Mouse (Mus musculus) macrophage (primary cell): Measurements from ENCODE around the gene Adgb. TPM values are rescaled to one million over a fixed set of nuclear protein-coding genes. Genes with fewer than 3 reads are reported as not detected.

ENCODE experiments used
- H3K27ac ChIP-seq: fragments of 350-480 bp; formaldehyde crosslinking; 2 replicates; pipeline ENCODE4 v1.9.0; 2021
- H3K36me3 ChIP-seq: fragments of 350-480 bp; formaldehyde crosslinking; 2 replicates; pipeline ENCODE4 v1.9.0; 2021; ENCODE audit errors: inconsistent target
- H3K4me3 ChIP-seq: fragments of 350-480 bp; formaldehyde crosslinking; 2 replicates; pipeline ENCODE4 v1.9.0; 2021; ENCODE audit errors: inconsistent target
- H3K79me2 ChIP-seq: fragments of 350-480 bp; formaldehyde crosslinking; 2 replicates; pipeline ENCODE4 v1.9.0; 2021; ENCODE audit errors: inconsistent target
- WGBS: methylation state at CpG from one replicate; pipeline ENCODE4 v1.1.7; 2026; ENCODE audit warnings: inconsistent platforms; ENCODE audit not compliant: missing documents; 5-methylcytosine and 5-hydroxymethylcytosine counted together
- polyA plus RNA-seq: library from polyadenylated mRNA; stranded (reverse); fragments of 250-400 nt; gene quantifications from 3 replicates; pipeline ENCODE4 v1.2.4, GENCODE M21; 2018; ENCODE audit warnings: inconsistent platforms

Adgb gene
- polyA plus RNA-seq, 1 experiment from 2014 or later = 0.26 TPM

GRCm38 (mm10) chr10:10315631-10316030 is 156.5 kb downstream of the Adgb start:
- Histone ChIP-seq H3K79me2 (no peaks in the 10 kb centered on the region), H3K4me3 (no peak overlapping the region), H3K36me3 (no peaks in the 10 kb centered on the region), H3K27ac (no peak overlapping the region)
- WGBS = 3% methylated on average over 2 of the region's 2 CpGs

GRCm38 (mm10) chr10:10314521-10314920 is 157.6 kb downstream of the Adgb start:
- no peak overlapping the region for H3K4me3 ChIP-seq
- no peak overlapping the region for H3K27ac ChIP-seq
- H3K36me3 ChIP-seq = no peaks in the 10 kb centered on the region
- H3K79me2 ChIP-seq = no peaks in the 10 kb centered on the region
- 98% methylated on average over 5 of the region's 5 CpGs for WGBS

- no peak overlapping the region for H3K27ac ChIP-seq
- H3K4me3 ChIP-seq = no peak overlapping the region
- 98% methylated on average over 8 of the region's 8 CpGs for WGBS
- H3K79me2 ChIP-seq = no peaks in the 10 kb centered on the region
- H3K36me3 ChIP-seq = no peaks in the 10 kb centered on the region
These were observed 162.2 kb downstream of the Adgb start for GRCm38 (mm10) chr10:10309877-10310426.

- H3K4me3 ChIP-seq = no peak overlapping the region
- H3K79me2 ChIP-seq = no peaks in the 10 kb centered on the region
- H3K36me3 ChIP-seq = no peaks in the 10 kb centered on the region
- H3K27ac ChIP-seq = no peak overlapping the region
- 98% methylated on average over 4 of the region's 4 CpGs for WGBS
These were observed 163.1 kb downstream of the Adgb start for GRCm38 (mm10) chr10:10309056-10309455.

GRCm38 (mm10) chr10:10307384-10307783 is 164.7 kb downstream of the Adgb start:
- Histone ChIP-seq H3K36me3 (no peaks in the 10 kb centered on the region), H3K4me3 (no peak overlapping the region), H3K79me2 (no peaks in the 10 kb centered on the region), H3K27ac (peak overlapping the region; percentile 12; the same call in 1 of the 2 replicates)
- 54% methylated on average over 5 of the region's 5 CpGs for WGBS

- Histone ChIP-seq H3K4me3 (no peak overlapping the region), H3K79me2 (no peaks in the 10 kb centered on the region), H3K27ac (peak overlapping the region; percentile 29; the same call in 1 of the 2 replicates), H3K36me3 (no peaks in the 10 kb centered on the region)
- 46% methylated on average over 4 of the region's 4 CpGs for WGBS
These were observed 167.8 kb downstream of the Adgb start for GRCm38 (mm10) chr10:10304370-10304769.

GRCm38 (mm10) chr10:10301692-10302091 is 170.4 kb downstream of the Adgb start:
- Histone ChIP-seq H3K4me3 (no peak overlapping the region), H3K36me3 (no peaks in the 10 kb centered on the region), H3K79me2 (no peaks in the 10 kb centered on the region), H3K27ac (no peak overlapping the region)
- WGBS = 39% methylated on average over 4 of the region's 4 CpGs

GRCm38 (mm10) chr10:10300915-10301439 is 171.1 kb downstream of the Adgb start:
- Histone ChIP-seq H3K4me3 (no peak overlapping the region), H3K36me3 (no peaks in the 10 kb centered on the region), H3K27ac (no peak overlapping the region), H3K79me2 (no peaks in the 10 kb centered on the region)
- 75% methylated on average over 8 of the region's 8 CpGs for WGBS

GRCm38 (mm10) chr10:10299987-10300386 is 172.1 kb downstream of the Adgb start:
- WGBS = 96% methylated on average over 4 of the region's 4 CpGs
- Histone ChIP-seq H3K36me3 (no peaks in the 10 kb centered on the region), H3K27ac (no peak overlapping the region), H3K79me2 (no peaks in the 10 kb centered on the region), H3K4me3 (no peak overlapping the region)

GRCm38 (mm10) chr10:10287221-10287867 is 184.8 kb downstream of the Adgb start:
- H3K4me3 ChIP-seq = no peak overlapping the region
- 36% methylated on average over 2 of the region's 2 CpGs for WGBS
- no peaks in the 10 kb centered on the region for H3K36me3 ChIP-seq
- no peaks in the 10 kb centered on the region for H3K79me2 ChIP-seq
- H3K27ac ChIP-seq = peak overlapping the region; percentile 95

Other genes starting within 250 kb of the Adgb start
- gene Rab32, start 85.9 kb upstream of the Adgb start, polyA plus RNA-seq = 48.0 to 146 TPM (median 60.8 TPM) in 3 replicates
- not detected in 3 replicates for gene Gm10944, start 209.0 kb upstream of the Adgb start, polyA plus RNA-seq